Mouse (Mus musculus) heart, postnatal 0 days (tissue): Measurements from ENCODE around the gene Zbtb38. TPM values are rescaled to one million over a fixed set of nuclear protein-coding genes. Genes with fewer than 3 reads are reported as not detected.

Experiments used
- ATAC-seq: fragments of 200-750 bp; cut with Nextera tagmentation; 2 replicates; pipeline ENCODE4 v1.8.0; 2017; ENCODE audit warnings: low read depth, moderate number of reproducible peaks, moderate library complexity; ENCODE audit not compliant: insufficient read depth
- DNase-seq: peaks from one replicate; pipeline ENCODE4 v3.0.0-alpha.2; 2016; ENCODE audit warnings: low spot score
- H3K27ac ChIP-seq: fragments of 300-500 bp; sonication (generic); 2 replicates; pipeline ENCODE4 v1.5.1; 2014; ENCODE audit warnings: low read depth, mild to moderate bottlenecking
- H3K27me3 ChIP-seq: fragments of 300-500 bp; sonication (generic); 2 replicates; pipeline ENCODE4 v1.6.1; 2014; ENCODE audit warnings: low read length, mixed read lengths; ENCODE audit not compliant: control insufficient read depth, insufficient read depth
- H3K36me3 ChIP-seq: fragments of 300-500 bp; sonication (generic); replicated peaks from 2 replicates; pipeline ENCODE4 v1.6.1; 2014; ENCODE audit warnings: low read length, mixed read lengths; ENCODE audit not compliant: control insufficient read depth, insufficient read depth
- H3K4me1 ChIP-seq: fragments of 300-500 bp; sonication (generic); 2 replicates; pipeline ENCODE4 v1.6.1; 2014; ENCODE audit warnings: antibody characterized with exemption; ENCODE audit not compliant: control insufficient read depth, insufficient read depth
- H3K4me2 ChIP-seq: fragments of 300-500 bp; sonication (generic); 2 replicates; pipeline ENCODE4 v1.6.1; 2014; ENCODE audit warnings: low read depth, mild to moderate bottlenecking, low read length, moderate library complexity
- H3K4me3 ChIP-seq: fragments of 300-500 bp; sonication (generic); 2 replicates; pipeline ENCODE4 v1.5.1; 2014; ENCODE audit warnings: low read depth, low read length
- H3K9ac ChIP-seq: fragments of 300-500 bp; sonication (generic); replicated peaks from 2 replicates; pipeline ENCODE4 v1.6.1; 2014; ENCODE audit warnings: low read depth, low read length, mixed read lengths
- H3K9me3 ChIP-seq: fragments of 300-500 bp; sonication (generic); replicated peaks from 2 replicates; pipeline ENCODE4 v1.6.1; 2016; ENCODE audit warnings: low read length; ENCODE audit not compliant: control insufficient read depth
- CTCF ChIP-seq: IDR thresholded peaks from 2 replicates; pipeline ENCODE4 v1.5.1; 2016; ENCODE audit warnings: antibody characterized with exemption, control low read depth, low read depth
- EP300 ChIP-seq: IDR thresholded peaks from 2 replicates; pipeline ENCODE4 v1.6.1; 2016; ENCODE audit warnings: antibody characterized with exemption, low read depth
- WGBS: fragments of 180-500 bp; shearing (Covaris S2); extraction: QIAGEN DNeasy Blood & Tissue Kit; methylation state at CpG from one replicate; pipeline ENCODE4 v1.1.7; 2014; 5-methylcytosine and 5-hydroxymethylcytosine counted together
- polyA plus RNA-seq: library from polyadenylated mRNA; unstranded; fragments of >200 nt; fragmentation: Nextera tagmentation; extraction: Ambion mirVana; gene quantifications from 2 replicates; pipeline ENCODE4 v1.2.1, GENCODE M21; 2015
- total RNA-seq: library from RNA; depleted of rRNA; stranded (reverse); fragments of >200 nt; gene quantifications from 2 replicates; pipeline ENCODE4 v1.2.3, GENCODE M21; 2014; ENCODE audit warnings: low replicate concordance

Zbtb38 gene
- total and polyA plus RNA-seq, 2 experiments from 2014 or later = 28.7 to 44.5 TPM

- Histone ChIP-seq H3K9ac (no peak overlapping the region), H3K27ac (no peak overlapping the region), H3K27me3 (no peaks in the 10 kb centered on the region), H3K9me3 (no peaks in the 10 kb centered on the region), H3K4me1 (peaks cover 7% of the 10 kb centered on the region; the same call in 1 of the 2 replicates), H3K4me3 (no peak overlapping the region), H3K4me2 (no peak overlapping the region), H3K36me3 (no peaks in the 10 kb centered on the region)
- 66% methylated on average over 9 of the region's 9 CpGs for WGBS
- ATAC-seq (no peak), DNase-seq (no peak)
- TF ChIP-seq EP300 (no peak), CTCF (no peak)
These were observed 31.0 kb upstream of the Zbtb38 start for GRCm38 (mm10) chr9:96783667-96784066.

- H3K27ac ChIP-seq = no peak overlapping the region
- no peaks in the 10 kb centered on the region for H3K27me3 ChIP-seq
- TF ChIP-seq CTCF = no peak
- TF ChIP-seq EP300 = no peak
- 28% methylated on average over 5 of the region's 5 CpGs for WGBS
- DNase-seq (no peak), ATAC-seq (peak; percentile 72)
- H3K36me3 ChIP-seq = no peaks in the 10 kb centered on the region
- no peaks in the 10 kb centered on the region for H3K9me3 ChIP-seq
- H3K4me3 ChIP-seq = no peak overlapping the region
- peaks cover 7% of the 10 kb centered on the region; the same call in 1 of the 2 replicates for H3K4me1 ChIP-seq
- no peak overlapping the region for H3K9ac ChIP-seq
- H3K4me2 ChIP-seq = no peak overlapping the region
These were observed 30.6 kb upstream of the Zbtb38 start for GRCm38 (mm10) chr9:96783258-96783657.

GRCm38 (mm10) chr9:96782062-96782461 lies 29.4 kb upstream of the Zbtb38 start:
- WGBS = 69% methylated on average over 8 of the region's 8 CpGs
- Histone ChIP-seq H3K27ac (no peak overlapping the region), H3K4me1 (peaks cover 7% of the 10 kb centered on the region; the same call in 1 of the 2 replicates), H3K9ac (no peak overlapping the region), H3K36me3 (no peaks in the 10 kb centered on the region), H3K4me3 (no peak overlapping the region), H3K4me2 (no peak overlapping the region), H3K9me3 (no peaks in the 10 kb centered on the region), H3K27me3 (no peaks in the 10 kb centered on the region)
- no peak for ATAC-seq
- TF ChIP-seq EP300 (no peak), CTCF (no peak)
- DNase-seq = no peak

GRCm38 (mm10) chr9:96773146-96773545 lies 20.5 kb upstream of the Zbtb38 start:
- Histone ChIP-seq H3K4me1 (no peaks in the 10 kb centered on the region), H3K27ac (no peak overlapping the region), H3K9me3 (no peaks in the 10 kb centered on the region), H3K27me3 (no peaks in the 10 kb centered on the region), H3K4me3 (no peak overlapping the region), H3K4me2 (no peak overlapping the region), H3K36me3 (no peaks in the 10 kb centered on the region), H3K9ac (no peak overlapping the region)
- ATAC-seq = no peak; the same call in 1 of the 2 replicates
- WGBS = 14% methylated on average over 6 of the region's 6 CpGs
- TF ChIP-seq EP300 (no peak), CTCF (no peak)
- DNase-seq = no peak

GRCm38 (mm10) chr9:96770443-96770842 lies 17.8 kb upstream of the Zbtb38 start:
- no peak overlapping the region for H3K27ac ChIP-seq

GRCm38 (mm10) chr9:96769651-96770050 lies 17.0 kb upstream of the Zbtb38 start:
- Histone ChIP-seq H3K27ac (no peak overlapping the region), H3K27me3 (no peaks in the 10 kb centered on the region), H3K4me3 (no peak overlapping the region), H3K9me3 (no peaks in the 10 kb centered on the region), H3K4me2 (no peak overlapping the region), H3K4me1 (no peaks in the 10 kb centered on the region; the same call in 1 of the 2 replicates), H3K36me3 (no peaks in the 10 kb centered on the region), H3K9ac (no peak overlapping the region)
- 32% methylated on average over 9 of the region's 9 CpGs for WGBS
- no peak for DNase-seq
- ATAC-seq = no peak
- TF ChIP-seq CTCF (no peak), EP300 (no peak)

More at GRCm38 (mm10) chr9:96770443-96770842, 17.8 kb upstream of the Zbtb38 start:
- 77% methylated on average over 3 of the region's 3 CpGs for WGBS
- H3K4me1 ChIP-seq = no peaks in the 10 kb centered on the region; the same call in 1 of the 2 replicates
- no peak overlapping the region for H3K4me3 ChIP-seq
- H3K4me2 ChIP-seq = no peak overlapping the region
- H3K36me3 ChIP-seq = no peaks in the 10 kb centered on the region
- H3K9ac ChIP-seq = no peak overlapping the region
- no peaks in the 10 kb centered on the region for H3K27me3 ChIP-seq
- ATAC-seq (no peak), DNase-seq (no peak)
- H3K9me3 ChIP-seq = no peaks in the 10 kb centered on the region
- TF ChIP-seq EP300 (no peak), CTCF (no peak)
